Mouse (Mus musculus): Measurements from ENCODE around the gene Pdhx.

GRCm38 (mm10) chr2:102972575-102972974, 100.7 kb downstream of the Pdhx start:
- no peak for TF ChIP-seq CTCF (IDR thresholded peaks at IDR 0.05; ENCODE audit: extremely low read depth, insufficient read length, insufficient replicate concordance, low read depth, low read length)
- no peak for TF ChIP-seq POLR2A (IDR thresholded peaks at IDR 0.05; ENCODE audit: low read depth, low read length)

All from small intestine, adult 2 months (tissue).